Mouse (Mus musculus) cerebellum, postnatal 14 days (tissue): ENCODE results near the gene E330009J07Rik.

ENCODE experiments used
- DNase-seq, 2 experiments: peaks; one replicate each; pipeline ENCODE4 v3.0.0; 2021; ENCODE audit warnings: mixed read lengths in 2 of 2

The E330009J07Rik gene

GRCm38 (mm10) chr6:40429521-40429931 is 6.4 kb downstream of the E330009J07Rik start:
- DNase-seq = peak; percentile 87 to 88

- DNase-seq = peak in 1 of 2 experiments; percentile 68
Observed at GRCm38 (mm10) chr6:40428696-40429095, 7.2 kb downstream of the E330009J07Rik start.

- DNase-seq = peak in 1 of 2 experiments; percentile 44
Observed at GRCm38 (mm10) chr6:40427441-40427840, 8.5 kb downstream of the E330009J07Rik start.

GRCm38 (mm10) chr6:40423774-40424173 is 12.2 kb downstream of the E330009J07Rik start:
- peak; percentile 75 to 83 for DNase-seq

GRCm38 (mm10) chr6:40423013-40423412 is 12.9 kb downstream of the E330009J07Rik start:
- DNase-seq = no peak

- no peak for DNase-seq
Observed at GRCm38 (mm10) chr6:40421099-40421498, 14.8 kb downstream of the E330009J07Rik start.

- peak in 1 of 2 experiments; percentile 49 for DNase-seq
Observed at GRCm38 (mm10) chr6:40418386-40418785, 17.5 kb downstream of the E330009J07Rik start.

- peak in 1 of 2 experiments; percentile 42 for DNase-seq
Observed at GRCm38 (mm10) chr6:40415799-40416198, 20.1 kb downstream of the E330009J07Rik start.

GRCm38 (mm10) chr6:40413565-40413964 is 22.4 kb downstream of the E330009J07Rik start:
- no peak for DNase-seq

- DNase-seq = peak; percentile 17 to 81
Observed at GRCm38 (mm10) chr6:40413046-40413445, 22.9 kb downstream of the E330009J07Rik start.

GRCm38 (mm10) chr6:40411085-40411484 is 24.9 kb downstream of the E330009J07Rik start:
- DNase-seq = no peak

- peak; percentile 87 to 95 for DNase-seq
Observed at GRCm38 (mm10) chr6:40403640-40404285, 32.2 kb downstream of the E330009J07Rik start.

GRCm38 (mm10) chr6:40402031-40402430 is 33.9 kb downstream of the E330009J07Rik start:
- peak in 1 of 2 experiments; percentile 16 for DNase-seq

- peak; percentile 91 to 93 for DNase-seq
Observed at GRCm38 (mm10) chr6:40393213-40393612, 42.7 kb downstream of the E330009J07Rik start.

- peak; percentile 44 for DNase-seq
Observed at GRCm38 (mm10) chr6:40390975-40391374, 45.0 kb downstream of the E330009J07Rik start.

- DNase-seq = no peak
Observed at GRCm38 (mm10) chr6:40388660-40389059, 47.3 kb downstream of the E330009J07Rik start.

- DNase-seq = no peak
Observed at GRCm38 (mm10) chr6:40385682-40386081, 50.3 kb downstream of the E330009J07Rik start.

- DNase-seq = no peak
Observed at GRCm38 (mm10) chr6:40381908-40382307, 54.0 kb downstream of the E330009J07Rik start.

- DNase-seq = no peak
Observed at GRCm38 (mm10) chr6:40380181-40380580, 55.8 kb downstream of the E330009J07Rik start.

GRCm38 (mm10) chr6:40371031-40371430 is 64.9 kb downstream of the E330009J07Rik start:
- DNase-seq = no peak

GRCm38 (mm10) chr6:40353360-40353759 is 82.6 kb downstream of the E330009J07Rik start:
- DNase-seq = peak in 1 of 2 experiments; percentile 47
